Mouse (Mus musculus): Measurements from ENCODE around the gene Thada. TPM values are rescaled to one million over a fixed set of nuclear protein-coding genes. Genes with fewer than 3 reads are reported as not detected.

Thada gene
- total and polyA plus RNA-seq, 2 experiments from 2014 or later, result 2.6 to 19.2 TPM

DNA sequence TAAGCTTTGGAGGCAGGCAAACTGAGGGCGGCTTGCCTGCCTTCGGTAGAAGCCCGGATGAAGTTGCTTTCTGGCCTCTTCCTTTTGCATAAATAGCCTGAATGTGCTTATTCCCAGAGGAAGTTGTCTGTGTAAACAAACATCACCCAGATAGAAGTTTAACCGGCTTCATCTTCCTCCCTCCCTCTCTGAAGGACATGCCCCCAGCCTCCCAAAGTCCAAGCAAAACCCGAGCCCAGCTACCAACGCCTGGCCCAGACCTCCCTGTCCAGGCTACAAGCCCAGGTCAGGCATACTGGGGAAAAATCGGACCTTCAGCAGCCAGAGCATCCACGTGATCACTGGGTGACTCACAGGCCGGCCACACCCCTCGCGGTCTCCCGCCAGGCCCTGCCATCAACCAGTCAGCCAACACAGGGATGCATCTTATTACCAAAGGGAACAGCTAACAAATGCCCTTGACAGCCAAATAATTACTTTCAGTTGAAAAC is 282.7 kb downstream of the Thada start:
- no peaks in the 10 kb centered on the region for H3K9me3 ChIP-seq (ENCODE audit: low read length)
- H3K36me3 ChIP-seq (ENCODE audit: insufficient read depth), result no peaks in the 10 kb centered on the region
- no peak overlapping the region for H3K9ac ChIP-seq
- peak overlapping the region; percentile 30 for H3K4me2 ChIP-seq (ENCODE audit: low read depth)
- H3K4me1 ChIP-seq (ENCODE audit: insufficient read depth), result no peaks in the 10 kb centered on the region
- no peak overlapping the region for H3K27ac ChIP-seq (ENCODE audit: low read depth, low read length)
- H3K4me3 ChIP-seq (ENCODE audit: low read depth, low read length), result 0 out of 2 replicates have a peak overlapping the region, but pooled peaks have one; percentile 7
- no peaks in the 10 kb centered on the region for H3K27me3 ChIP-seq (ENCODE audit: insufficient read depth, low read length)
- TF ChIP-seq CTCF (IDR thresholded peaks at IDR 0.05; ENCODE audit: low read depth), result no peak
- ATAC-seq (no peak), DNase-seq (no peak)
- WGBS, result 13% methylated on average over 12 of the region's 12 CpGs

DNA sequence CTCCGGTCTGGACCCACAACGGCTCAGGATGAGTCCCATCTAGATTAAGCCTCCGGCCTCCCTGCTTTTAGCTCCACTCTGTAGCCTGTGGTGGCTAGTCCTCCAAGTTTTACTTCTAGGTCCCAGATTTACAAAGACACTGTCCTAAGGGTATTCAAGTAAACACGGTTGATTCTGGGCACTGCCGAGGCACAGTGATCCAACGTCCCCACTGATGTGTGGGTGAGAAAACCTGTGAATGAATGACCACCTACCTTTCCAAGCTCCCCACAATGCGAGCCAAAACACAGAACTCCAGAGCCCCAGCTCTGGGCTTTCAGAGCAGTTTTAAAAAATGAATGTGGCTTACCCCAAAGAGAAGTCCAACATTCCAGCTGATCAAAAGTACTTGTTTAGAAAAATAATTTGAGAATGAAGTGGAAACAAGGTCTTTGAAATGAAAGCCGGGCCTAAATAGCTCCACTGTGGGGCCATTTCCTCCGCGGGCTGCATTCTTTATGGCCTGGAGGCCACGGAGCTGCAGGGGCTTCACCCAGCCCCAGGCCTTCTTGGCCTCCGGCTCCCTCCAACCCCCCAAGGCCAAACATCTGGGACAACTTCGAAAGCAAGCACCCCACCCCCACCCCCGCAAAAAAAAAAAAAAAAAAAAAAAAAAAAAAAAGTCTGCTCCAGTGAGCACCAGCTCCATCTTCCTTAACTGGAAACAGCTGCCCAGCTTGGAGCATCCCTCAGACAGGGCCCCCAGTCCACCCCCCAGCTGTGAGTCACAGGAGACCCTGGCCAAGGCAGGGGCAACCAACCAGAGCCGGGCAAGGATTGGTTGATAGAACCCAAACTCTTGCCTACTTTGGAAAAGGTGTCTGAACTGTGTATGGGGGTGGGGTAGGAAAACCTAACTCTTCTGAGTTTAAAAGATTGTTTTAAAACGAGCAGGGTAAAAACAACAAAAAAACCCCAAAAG is 283.4 kb downstream of the Thada start:
- 31% methylated on average over 16 of the region's 16 CpGs for WGBS
- no peak for TF ChIP-seq CTCF (IDR thresholded peaks at IDR 0.05; ENCODE audit: low read depth)
- ATAC-seq (no peak), DNase-seq (no peak)
- peak overlapping the region; percentile 30 for H3K4me2 ChIP-seq (ENCODE audit: low read depth)
- no peaks in the 10 kb centered on the region for H3K27me3 ChIP-seq (ENCODE audit: insufficient read depth, low read length)
- no peaks in the 10 kb centered on the region for H3K36me3 ChIP-seq (ENCODE audit: insufficient read depth)
- no peak overlapping the region for H3K4me3 ChIP-seq (ENCODE audit: low read depth, low read length)
- peak overlapping the region; percentile 62 for H3K27ac ChIP-seq (ENCODE audit: low read depth, low read length)
- no peaks in the 10 kb centered on the region for H3K4me1 ChIP-seq (ENCODE audit: insufficient read depth)
- no peaks in the 10 kb centered on the region for H3K9me3 ChIP-seq (ENCODE audit: low read length)
- no peak overlapping the region for H3K9ac ChIP-seq

DNA sequence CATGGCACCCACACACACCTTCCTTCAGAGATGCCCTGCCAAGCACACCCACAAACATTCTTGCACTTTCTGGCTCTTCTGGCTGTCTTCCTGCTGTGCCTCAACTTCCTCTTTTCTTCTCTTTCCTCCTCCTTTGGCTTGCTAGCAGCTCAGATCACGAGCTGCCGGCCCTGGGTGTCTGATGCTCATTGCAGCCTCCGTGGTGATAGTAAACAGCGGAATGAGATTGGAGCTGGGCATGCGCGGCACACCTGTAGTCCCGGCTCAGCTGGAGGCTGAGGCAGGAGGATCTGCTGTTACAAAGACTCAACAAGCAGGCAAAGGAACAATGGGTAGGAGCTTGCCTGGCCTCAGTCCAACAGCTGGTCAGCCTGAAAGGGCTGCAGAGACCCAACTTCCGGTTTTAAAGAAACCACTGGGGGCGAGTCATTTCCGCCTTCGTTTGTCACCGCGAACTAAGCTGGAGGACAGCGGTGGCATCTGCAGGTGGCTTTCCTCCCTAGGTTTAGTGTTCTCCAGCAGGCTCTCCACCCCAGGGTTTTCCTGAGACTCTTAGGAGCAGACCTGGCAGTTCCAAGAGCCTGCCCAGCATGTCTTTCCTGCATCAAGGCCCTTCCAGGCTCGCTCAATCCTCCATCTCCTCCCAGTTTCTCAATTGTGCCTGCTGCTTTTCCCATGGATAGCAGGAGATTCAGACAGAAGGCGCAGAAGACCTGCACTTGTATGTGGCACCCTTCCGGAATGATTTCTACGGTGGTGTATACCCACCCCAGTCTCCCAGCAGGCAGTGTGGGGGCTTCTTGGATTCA is 284.3 kb downstream of the Thada start:
- H3K27ac ChIP-seq (ENCODE audit: low read depth, low read length), result peak overlapping the region; percentile 62
- 74% methylated on average over 18 of the region's 18 CpGs for WGBS
- H3K9me3 ChIP-seq (ENCODE audit: low read length), result no peaks in the 10 kb centered on the region
- H3K4me1 ChIP-seq (ENCODE audit: insufficient read depth), result no peaks in the 10 kb centered on the region
- no peaks in the 10 kb centered on the region for H3K27me3 ChIP-seq (ENCODE audit: insufficient read depth, low read length)
- no peak overlapping the region for H3K4me2 ChIP-seq (ENCODE audit: low read depth)
- no peak overlapping the region for H3K9ac ChIP-seq
- no peak overlapping the region for H3K4me3 ChIP-seq (ENCODE audit: low read depth, low read length)
- DNase-seq, result no peak
- no peaks in the 10 kb centered on the region for H3K36me3 ChIP-seq (ENCODE audit: insufficient read depth)
- no peak for TF ChIP-seq CTCF (IDR thresholded peaks at IDR 0.05; ENCODE audit: low read depth)
- ATAC-seq, result no peak

DNA sequence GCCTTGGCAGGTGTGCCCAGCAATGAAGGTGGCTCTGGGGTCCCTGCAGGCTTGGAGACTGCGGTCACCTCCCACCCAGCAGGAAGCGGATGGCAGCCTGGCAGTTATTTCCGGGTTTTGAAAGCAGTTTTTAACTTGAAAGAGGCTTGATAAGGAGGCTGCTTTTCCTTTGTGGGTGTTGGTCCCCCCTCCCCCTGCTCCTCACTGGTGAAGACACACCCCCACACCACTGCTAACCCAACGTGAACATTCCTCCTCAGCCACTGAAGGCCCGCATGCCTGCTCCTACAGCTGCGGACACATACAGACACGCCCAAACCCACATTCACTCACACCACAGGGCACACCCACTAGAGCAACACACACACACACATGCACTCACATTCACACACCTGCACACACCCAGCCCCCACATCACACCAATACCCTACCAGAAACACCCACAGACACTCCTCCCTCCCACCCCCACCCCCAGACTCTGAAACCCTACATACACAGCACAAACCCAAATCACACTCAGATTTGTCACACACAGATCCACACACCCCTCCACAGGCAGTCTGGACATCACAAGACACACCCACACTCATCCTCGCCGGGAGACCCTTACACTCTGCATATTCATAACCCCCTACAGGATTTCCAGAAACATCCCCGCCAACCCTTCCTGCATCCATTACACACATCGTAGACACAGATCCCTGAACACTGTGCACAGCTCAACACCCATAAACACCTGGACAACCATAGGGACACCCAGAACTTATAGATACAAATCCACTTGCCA is 285.1 kb downstream of the Thada start:
- no peak for DNase-seq
- Histone ChIP-seq H3K4me3 (ENCODE audit: low read depth, low read length) (no peak overlapping the region), H3K36me3 (ENCODE audit: insufficient read depth) (no peaks in the 10 kb centered on the region), H3K9ac (no peak overlapping the region), H3K4me1 (ENCODE audit: insufficient read depth) (no peaks in the 10 kb centered on the region), H3K27ac (ENCODE audit: low read depth, low read length) (no peak overlapping the region), H3K4me2 (ENCODE audit: low read depth) (no peak overlapping the region), H3K9me3 (ENCODE audit: low read length) (no peaks in the 10 kb centered on the region), H3K27me3 (ENCODE audit: insufficient read depth, low read length) (no peaks in the 10 kb centered on the region)
- 61% methylated on average over 11 of the region's 11 CpGs for WGBS
- no peak for ATAC-seq
- no peak for TF ChIP-seq CTCF (IDR thresholded peaks at IDR 0.05; ENCODE audit: low read depth)

DNA sequence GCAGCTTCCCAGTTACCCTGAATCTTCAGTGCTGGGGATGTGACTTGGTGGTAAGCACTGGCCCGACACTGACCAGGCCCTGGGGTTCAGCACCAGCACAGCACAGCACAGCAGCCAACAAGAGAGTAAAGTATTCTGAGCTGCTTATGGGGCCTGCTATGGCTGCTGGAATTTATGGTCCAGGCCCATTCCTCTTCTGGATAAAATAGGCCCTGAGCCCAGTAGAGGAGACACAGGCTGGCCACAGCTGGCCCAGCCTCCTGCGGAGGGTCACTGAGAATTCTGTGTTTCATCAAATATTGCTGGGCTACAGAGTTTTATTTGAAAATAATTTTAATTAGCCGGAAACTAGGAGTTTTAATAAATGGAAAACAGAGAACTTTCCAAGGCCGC is 286.0 kb downstream of the Thada start:
- ATAC-seq (no peak), DNase-seq (no peak)
- H3K27me3 ChIP-seq (ENCODE audit: insufficient read depth, low read length), result no peaks in the 10 kb centered on the region
- no peak overlapping the region for H3K27ac ChIP-seq (ENCODE audit: low read depth, low read length)
- no peak for TF ChIP-seq CTCF (IDR thresholded peaks at IDR 0.05; ENCODE audit: low read depth)
- H3K36me3 ChIP-seq (ENCODE audit: insufficient read depth), result no peaks in the 10 kb centered on the region
- H3K9me3 ChIP-seq (ENCODE audit: low read length), result no peaks in the 10 kb centered on the region
- 91% methylated on average over 4 of the region's 4 CpGs for WGBS
- H3K9ac ChIP-seq, result no peak overlapping the region
- H3K4me3 ChIP-seq (ENCODE audit: low read depth, low read length), result no peak overlapping the region
- no peak overlapping the region for H3K4me2 ChIP-seq (ENCODE audit: low read depth)
- no peaks in the 10 kb centered on the region for H3K4me1 ChIP-seq (ENCODE audit: insufficient read depth)

Measured in forebrain, postnatal 0 days (tissue).